Mouse (Mus musculus) heart, adult 8-10 months (tissue): ENCODE results near the gene Zfp672. TPM values are rescaled to one million over a fixed set of nuclear protein-coding genes. Genes with fewer than 3 reads are reported as not detected.
"Not testable (repeated sequence)": the region's sequence is repeated elsewhere in the genome, so short reads cannot be mapped to it uniquely, and the experiment has no call there.

ENCODE experiments used
- DNase-seq: peaks from one replicate; pipeline ENCODE4 v3.0.0; 2022; ENCODE audit warnings: low spot score
- total RNA-seq, 4 experiments: library from RNA; stranded (reverse); gene quantifications; 2 replicates each; pipeline ENCODE4 v1.2.4; 2022

The Zfp672 gene
- total RNA-seq = 10 to 100 TPM; 41.4 to 45.8 (median 45.2) TPM

DNA sequence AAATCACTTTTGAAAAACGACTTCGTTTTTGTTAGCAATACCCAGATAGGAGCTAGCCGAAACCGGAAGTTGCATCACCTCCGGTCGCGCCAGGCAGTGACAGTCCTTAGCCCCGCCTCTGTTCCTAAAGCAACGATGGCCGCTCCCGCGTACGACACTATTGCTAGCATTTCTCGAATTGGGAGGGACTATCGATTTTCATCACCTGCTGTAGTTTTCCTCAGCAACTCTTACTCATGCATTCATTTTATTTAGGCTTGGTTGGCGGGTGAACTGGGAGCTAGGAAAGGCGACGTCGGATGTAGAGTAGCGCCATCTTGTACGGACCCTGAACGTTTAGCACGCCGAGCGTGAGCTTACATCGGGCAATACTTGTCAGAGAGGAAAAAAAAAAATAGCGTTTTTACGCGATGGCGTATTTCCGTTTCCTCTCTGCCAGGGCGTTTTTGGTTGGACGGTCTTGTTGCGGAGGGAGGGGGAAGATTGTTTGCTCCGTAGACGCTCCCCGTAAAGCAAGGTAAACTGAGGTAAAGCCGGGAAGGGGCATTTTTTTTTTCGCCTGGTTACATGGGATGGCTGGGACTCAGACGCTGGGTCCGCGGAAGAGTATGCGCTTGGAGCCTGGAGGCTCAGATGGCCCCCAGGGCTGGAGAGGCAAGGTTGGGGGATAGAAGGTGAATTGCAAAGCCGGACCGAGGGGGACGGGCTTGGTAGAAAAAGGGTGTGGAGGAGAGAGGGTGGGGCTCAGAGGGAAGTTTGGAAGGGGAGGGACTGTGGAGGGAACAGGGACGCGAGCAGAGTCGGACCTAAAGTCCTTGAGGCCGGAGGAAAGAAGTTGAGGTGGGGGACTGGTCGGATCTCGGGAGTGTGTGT is at the start of gene Zfp672, which contains the start of gene Sh3bp5l:
Zfp672 (minus strand) TSS at position 64 of the 873 bp plus-strand sequence.
Sh3bp5l (plus strand) TSS at position 449 of the 873 bp plus-strand sequence.
- peak; percentile 96 for DNase-seq

DNA sequence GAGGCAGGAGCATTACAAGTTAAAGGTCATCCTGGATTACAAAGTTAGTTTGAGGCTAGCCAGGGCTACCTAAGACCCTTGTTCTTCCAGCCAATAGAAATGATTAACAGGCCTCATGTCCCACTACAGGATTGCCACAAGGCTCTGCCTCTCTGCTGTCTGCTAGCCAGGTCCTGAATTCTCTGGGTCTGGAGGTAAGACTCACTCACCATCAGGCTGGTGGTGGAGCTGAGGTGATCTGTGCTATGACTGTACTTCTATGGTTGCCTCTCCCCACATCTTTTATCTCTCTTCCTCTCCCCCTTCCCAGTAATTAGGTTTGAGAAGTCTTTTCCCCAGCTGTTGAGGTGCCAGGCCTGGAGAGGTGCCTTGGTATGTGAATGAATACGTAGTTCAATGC is 49.4 kb upstream of the Zfp672 start:
- DNase-seq = no peak

DNA sequence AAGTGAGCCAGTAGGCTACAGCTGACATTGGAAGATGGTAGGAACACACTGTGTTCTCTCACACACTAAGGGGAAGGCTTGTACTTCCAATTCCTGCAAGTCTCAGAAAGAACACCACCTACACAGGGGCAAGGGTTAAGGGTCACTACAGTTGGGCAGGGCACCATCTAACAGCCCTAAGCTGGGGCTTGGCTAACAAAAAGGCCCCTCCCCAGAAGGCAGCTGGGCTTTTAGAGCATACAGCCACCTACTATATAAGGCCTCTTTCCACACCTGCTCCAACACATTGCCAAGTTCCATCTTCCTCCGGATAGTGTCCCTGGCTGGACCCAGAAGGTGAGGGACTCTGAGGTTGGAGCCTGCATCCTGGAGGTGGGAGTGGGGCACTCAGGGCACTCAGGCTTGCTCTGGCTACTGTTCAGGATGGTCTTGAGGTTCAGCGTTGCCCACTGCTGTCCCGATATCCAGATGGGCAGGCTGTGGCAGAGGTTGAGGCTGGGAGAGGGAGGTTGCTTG is 48.7 kb upstream of the Zfp672 start, which contains the start of gene Lypd8:
Lypd8 (plus strand) TSS at position 281 of the 516 bp plus-strand sequence.
- DNase-seq = no peak

DNA sequence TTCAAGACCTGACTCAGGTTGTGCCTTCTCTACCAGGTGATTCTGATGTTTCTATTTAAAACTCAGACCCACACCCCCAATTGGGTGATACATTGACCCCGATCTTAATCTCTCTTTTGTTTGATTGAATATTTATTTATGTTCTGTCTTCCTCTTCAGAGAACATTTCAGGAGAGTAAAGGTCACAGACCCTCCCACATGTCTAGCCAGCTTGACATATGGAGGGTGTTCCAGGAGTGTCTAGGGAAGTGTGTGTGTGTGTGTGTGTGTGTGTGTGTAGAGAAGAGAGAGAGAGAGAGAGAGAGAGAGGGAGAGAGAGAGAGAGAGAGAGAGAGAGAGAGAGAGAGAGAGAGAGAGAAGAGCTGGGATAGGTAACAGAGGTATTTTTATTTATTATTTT is 47.5 kb upstream of the Zfp672 start:
- no peak for DNase-seq

DNA sequence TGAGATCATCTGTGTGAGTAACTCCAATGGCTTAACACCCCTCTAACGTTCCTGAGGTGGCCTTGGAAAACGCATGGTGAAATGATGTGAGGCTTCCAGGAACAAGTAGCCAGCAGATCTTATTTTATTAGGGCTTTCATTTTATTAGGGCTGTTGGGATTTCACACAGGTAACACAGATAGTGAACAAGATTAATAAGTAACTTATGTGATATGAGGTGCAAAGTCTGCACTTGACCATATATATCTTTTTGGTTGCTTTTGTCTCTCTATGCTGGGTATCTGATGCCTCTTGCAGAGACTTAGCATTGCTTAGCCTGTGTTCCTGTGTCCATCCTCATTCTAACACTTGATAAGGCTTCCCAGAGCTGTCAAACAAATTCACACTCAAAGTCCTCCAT is 47.1 kb upstream of the Zfp672 start:
- DNase-seq = no peak

DNA sequence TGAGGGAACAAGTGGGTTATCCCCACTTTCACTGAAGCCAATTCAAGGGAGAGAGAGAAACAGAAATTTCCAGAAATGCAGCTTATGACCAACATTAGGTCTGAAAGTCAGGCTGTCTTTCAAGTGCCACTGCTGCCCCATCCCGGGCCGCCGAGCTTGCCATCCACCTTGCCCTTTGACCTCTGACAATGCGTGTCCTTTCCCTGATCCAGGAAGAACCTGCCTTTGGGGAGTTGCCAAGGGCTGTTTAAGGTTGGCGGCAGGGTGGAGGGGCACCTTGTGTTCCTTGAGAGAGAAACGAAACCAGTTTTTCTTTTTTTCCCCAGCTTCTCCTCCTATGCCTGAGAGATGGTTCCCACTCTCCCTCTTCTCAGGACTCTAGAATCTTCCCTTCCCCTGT is 36.1 kb upstream of the Zfp672 start:
- DNase-seq = not testable (repeated sequence)

DNA sequence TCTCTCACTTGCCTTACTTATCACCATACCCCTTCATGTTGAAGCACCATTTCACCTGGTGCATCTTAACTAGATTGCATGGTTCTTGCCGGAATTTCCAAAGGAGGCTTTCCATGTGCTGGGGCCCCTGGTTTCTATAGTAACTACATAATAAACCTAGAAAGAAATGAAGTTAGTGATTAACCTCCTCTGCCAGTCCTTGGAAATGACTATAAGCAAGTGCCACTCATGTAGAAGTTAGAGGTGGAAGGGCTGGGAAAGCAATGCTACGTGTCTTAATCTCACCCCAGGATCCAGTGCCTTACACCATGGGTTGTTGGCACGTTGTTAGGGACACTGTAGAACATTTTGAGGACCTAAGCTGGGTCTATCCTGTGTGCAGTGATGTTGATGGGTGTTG is 34.3 kb upstream of the Zfp672 start:
- DNase-seq = no peak

DNA sequence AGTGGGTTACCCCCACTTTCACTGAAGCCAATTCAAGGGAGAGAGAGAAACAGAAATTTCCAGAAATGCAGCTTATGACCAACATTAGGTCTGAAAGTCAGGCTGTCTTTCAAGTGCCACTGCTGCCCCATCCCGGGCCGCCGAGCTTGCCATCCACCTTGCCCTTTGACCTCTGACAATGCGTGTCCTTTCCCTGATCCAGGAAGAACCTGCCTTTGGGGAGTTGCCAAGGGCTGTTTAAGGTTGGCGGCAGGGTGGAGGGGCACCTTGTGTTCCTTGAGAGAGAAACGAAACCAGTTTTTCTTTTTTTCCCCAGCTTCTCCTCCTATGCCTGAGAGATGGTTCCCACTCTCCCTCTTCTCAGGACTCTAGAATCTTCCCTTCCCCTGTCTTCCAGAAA is 32.4 kb upstream of the Zfp672 start:
- not testable (repeated sequence) for DNase-seq

DNA sequence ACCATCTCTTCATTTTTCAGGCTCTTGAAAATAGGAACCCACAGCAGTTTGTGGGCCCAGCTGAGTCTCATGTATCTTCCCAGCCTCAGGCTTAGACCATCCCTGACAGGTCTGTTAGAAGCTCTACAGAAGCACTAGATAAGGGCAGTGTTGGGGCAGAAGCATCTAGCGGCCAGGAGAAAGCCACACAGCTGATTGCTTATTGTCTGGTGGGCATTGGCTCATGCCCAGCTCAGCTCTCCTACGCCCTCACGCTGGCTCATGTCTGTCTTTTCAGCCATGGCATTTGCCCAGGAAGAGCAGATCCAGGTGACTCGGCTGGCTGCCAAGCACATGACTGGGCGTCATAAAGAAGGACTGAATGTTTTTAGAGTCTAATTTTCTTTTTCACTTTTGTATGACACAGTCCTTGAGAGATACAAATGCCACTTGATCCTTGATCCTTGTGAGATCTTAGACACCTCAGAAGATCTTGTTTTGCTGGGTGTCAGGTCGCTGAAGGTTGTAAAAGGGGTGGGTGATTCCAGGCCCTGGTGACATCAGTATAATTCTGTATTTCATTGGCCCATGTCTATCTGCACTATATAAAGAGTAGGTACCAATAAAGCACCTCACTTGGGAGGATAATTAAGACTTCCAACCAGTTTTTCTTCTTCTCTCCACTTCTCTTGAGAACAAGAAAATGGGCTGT is 27.9 kb upstream of the Zfp672 start:
- DNase-seq = no peak

DNA sequence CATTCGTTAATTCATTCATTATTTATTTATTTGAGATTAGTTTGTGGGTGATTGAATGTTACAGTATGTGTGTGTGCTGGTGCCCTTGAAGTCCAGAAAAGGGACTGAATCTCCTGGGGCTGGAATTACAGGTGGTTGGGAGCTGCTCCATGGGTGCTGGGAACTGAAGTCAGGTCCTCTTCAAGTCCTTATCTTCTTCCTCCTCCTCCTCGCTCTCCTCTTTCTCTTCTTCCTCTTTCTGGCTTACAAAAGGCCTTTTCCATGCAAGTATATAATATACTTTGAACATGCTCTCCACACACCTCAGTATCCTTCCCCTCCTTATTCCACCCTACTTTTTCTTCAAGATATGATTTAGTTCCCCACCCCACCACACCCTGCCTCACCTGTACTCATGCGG is 26.9 kb upstream of the Zfp672 start:
- DNase-seq = no peak

DNA sequence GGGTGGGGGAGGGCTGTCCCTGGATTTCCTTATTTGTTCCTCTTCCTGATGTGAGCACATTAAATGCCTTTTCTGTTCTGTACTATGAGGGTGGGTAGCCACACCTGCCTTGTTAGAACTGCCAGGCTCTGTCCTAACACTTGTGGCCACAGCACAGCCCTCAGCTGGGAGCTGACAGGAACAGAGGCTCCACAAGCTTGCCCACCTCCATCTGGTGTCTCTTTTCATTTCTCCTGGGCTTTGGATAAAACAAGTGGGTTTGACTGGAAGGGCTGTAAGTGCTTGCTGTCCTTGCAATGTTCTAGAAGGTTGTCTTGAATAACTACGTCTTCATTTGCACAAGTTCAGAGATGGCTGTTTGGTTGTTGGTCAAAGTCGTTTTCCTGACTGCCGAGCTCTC is 24.8 kb upstream of the Zfp672 start:
- no peak for DNase-seq

DNA sequence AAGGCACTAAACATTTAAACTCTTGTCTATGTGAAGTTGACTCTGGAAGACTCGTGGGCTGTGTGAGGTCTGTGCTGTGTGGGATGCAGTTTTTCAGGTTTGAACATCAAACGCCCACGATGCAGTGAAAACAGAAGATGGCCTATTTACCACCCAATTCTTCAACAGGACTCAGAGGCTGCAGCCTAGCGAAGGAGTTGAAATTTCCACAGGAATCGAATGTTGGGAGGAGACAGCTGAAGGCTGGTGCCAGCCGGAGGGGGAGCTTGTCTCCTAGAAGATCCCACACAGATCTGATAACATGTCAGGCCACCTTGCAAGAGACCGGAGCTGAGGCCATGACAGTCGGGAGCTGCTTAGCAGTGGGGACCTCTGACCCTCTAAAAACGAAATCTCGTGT is 24.3 kb upstream of the Zfp672 start:
- no peak for DNase-seq

DNA sequence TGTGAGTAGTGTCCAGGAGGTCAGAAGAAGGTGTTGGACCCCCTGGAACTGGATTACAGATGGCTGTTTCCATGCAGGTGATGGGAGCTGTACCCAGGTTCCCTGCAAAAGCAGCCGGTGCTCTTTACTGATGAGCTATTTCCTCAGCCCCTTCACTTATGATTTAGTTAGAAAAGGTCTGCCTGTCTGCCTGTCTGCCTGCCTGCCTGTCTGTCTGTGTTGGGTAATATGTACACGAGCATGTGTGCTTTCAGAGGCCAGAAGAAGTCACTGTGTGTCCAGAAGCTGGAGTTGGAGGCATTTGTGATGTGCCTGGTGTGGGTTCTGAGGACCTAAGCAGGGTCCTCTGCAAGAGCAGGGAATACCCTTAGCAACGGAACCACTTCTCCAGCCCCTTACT is 23.6 kb upstream of the Zfp672 start:
- DNase-seq = no peak

DNA sequence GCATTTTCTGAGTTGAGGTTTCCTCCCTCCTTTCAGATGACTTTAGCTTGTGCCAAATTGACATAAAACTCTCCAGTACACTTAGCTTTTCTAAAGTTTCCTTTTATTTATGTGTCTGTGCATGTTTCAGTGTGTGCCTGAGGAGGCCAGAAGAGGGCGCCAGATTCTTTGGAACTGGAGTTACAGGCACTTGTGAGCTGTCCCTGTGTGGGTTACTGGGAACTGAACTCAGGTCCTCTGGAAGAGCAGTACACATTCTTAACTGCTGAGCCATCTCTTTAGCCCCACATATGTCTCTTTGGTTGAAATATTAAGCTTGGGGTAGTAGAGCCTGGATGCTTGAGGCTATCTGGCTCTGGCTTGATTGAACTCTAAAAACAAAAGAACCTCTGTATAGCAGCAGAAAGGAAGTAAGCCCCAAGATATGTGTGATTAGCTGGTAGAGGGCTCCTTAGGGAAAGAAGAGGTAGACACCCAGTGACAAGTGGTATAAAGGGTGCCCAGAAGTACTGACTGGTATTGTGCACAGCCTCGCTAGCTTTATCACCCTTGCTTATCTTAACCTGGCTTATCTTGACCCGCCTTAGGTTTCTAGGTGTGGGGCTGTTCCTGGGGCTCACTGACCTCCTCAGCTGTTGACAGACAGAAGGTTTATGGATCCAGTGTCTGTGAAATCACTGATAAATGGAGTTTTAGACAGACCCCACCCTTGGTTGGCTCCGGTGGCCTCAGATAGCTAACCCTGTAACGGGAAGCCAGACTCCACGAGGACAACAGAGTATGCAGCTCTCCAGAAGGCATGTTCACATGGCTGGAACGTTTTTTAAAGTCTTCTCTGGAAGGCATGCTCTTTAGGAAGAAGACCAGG is 22.8 kb upstream of the Zfp672 start:
- no peak for DNase-seq

DNA sequence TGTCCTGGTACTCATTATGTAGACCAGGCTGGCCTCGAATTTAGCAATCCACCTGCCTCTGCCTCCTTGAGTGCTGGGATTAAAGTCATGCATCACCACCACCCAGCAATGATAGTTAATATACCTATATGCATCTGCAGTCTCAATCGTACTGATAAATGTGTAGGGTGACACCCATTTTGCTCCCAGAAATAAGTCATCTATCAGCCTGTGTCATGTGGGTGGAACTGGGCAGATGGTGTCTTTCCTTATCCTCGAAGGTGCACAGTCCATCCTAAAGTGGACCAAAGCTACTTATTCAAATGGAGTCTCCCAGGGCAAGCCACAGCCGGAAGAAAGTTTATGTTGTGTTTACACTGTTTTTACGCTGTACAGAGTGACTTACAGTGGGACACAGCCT is 21.0 kb upstream of the Zfp672 start:
- no peak for DNase-seq

DNA sequence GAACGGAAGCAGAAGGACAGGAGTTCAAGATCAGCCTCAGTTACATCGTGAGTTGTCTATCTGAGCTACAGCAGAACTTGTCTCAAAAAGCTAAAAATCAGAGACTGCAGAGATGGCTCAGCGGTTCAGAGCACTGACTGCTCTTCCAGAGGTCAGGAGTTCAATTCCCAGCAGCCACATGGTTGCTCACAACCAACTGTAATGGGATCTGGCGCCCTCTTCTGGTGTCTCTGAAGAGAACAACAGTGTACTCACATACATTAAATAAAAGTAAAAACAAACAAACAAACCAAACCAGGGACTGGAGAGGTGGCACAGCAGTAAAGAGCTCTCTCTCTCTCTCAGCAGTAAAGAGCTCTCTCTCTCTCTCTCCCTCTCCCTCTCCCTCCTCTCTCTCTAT is 20.5 kb upstream of the Zfp672 start:
- DNase-seq = no peak

DNA sequence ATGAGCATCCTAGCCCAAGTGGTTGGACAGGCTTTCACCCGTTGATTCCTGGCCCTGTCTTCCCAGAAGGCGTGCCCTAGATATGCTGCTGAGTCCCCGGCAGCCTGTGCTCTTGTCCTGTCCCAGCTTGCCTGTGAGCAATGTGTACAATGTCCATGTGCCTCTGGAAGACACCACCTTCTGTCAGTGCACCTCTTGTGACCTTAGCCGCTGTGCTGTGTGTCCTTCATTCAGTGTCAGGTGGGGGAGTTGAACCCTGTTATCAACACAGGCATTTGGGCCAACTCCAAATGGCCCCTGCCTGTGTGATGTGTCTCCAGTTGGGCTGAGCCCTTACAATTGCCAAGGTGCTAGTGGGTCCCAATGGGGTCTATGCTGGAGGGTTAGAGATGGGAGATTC is 16.6 kb upstream of the Zfp672 start:
- DNase-seq = no peak

DNA sequence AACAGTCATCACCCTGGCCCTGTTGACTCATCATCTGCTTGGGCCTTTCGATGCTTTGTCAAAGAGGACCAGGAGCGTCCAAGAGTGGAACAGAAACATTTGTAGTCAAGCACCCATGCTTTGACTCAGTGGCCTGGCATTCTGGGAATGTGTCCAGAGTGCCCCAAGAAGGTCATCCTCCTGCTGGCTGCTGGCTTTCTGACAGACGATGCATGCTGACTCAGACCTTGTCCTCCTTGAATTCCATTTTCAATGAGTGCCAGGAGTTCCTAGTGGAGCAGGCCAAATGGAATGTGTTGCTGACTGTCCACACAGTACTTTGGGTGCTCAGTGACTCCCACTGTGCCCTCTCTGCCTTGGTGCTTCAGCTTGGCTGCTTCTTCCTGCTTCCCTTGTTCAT is 4.6 kb upstream of the Zfp672 start:
- DNase-seq = peak; percentile 53

DNA sequence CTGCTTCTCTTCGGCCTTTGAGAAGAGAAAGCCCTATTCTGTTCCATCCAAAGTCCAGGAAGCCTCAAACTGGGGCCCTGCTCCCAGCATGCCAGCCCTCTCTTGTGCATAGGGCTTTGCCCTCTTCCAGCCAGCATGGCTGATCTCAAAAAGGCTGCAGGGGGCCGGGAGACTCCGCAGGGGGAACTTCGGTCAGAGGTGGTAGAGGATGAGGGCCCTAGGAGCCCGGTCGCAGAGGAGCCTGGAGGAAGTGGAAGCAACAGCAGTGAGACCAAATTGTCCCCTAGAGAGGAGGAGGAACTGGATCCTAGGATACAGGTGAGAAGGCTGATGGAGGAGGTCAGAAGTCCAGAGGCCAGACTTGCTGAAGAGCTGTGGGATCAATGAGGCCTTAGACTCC is 1.4 kb upstream of the Zfp672 start:
- no peak for DNase-seq

DNA sequence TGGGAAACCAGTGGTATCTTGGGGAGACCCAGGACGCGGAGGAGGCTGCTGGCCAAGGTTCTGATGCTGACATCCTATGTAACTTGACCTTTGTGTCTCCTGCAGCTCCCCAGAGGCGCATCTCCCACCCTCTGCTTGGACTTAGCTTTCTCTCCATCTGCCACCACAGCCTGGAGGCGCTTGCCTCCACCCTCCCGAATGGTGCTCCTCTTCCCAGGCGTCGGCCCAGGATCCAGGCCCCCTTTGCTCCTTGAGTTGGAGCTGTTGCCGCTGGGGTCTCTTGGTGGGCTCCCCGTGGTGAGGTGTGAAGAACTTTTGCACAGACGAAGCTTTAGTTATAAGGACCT is 983 bp upstream of the Zfp672 start:
- DNase-seq = no peak

DNA sequence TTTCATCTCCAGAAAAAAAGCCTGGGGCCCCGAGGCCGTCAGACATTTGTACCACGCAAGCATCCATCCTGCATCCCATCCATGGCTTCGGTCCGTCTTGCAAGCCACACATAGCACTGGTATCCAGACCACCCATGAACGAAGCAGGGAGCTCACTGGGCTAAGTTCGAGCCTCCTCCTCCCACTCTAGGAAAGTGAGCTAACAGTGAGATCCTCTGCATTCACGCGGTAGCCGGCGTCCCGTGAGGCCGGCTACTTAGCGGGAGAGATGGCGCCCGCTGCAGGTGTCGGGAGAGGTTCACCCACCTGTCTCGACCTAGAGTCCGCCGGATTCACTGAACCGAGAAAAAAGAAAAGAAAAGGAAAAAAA is 248 bp downstream of the Zfp672 start:
- no peak for DNase-seq

DNA sequence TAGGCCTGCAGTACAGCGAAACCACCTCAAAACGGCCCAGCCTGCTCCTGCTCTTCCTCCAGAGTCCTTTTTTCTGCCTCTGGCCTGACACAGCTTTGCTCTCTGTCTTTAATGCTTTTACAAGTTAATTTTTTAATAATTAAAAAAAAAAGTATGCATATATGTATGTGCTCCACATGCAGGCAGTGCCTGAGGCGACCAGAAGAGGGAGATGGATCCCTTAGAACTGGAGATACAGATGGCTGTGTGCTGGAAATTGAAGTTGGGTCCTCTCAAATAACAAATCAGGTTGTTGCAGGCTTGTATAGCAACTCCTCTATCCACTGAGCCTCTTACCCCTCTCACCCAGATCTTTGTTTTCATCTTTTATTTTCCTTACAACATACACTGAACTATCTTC is 3.4 kb downstream of the Zfp672 start:
- DNase-seq = no peak
